8 mouse cellular contexts compared by ENCODE assay signal in genomic region chr8:83954749-83955105, GRCm38 (mm10). TPM values are rescaled to one million over a fixed set of nuclear protein-coding genes. Genes with fewer than 3 reads are reported as not detected.
DNase-seq lines count a peak whose midpoint lies in the region; ATAC-seq and TF ChIP-seq lines count a peak whose summit lies in the region.

No protein-coding gene starts in this region.

- H3K27ac ChIP-seq in gastrocnemius, adult 2 months: peak overlapping the region; percentile 89
- H3K27ac ChIP-seq in thymus, adult 2 months (ENCODE audit: control insufficient read depth, insufficient read depth, low read length): no peak overlapping the region
- H3K27ac ChIP-seq in liver, embryonic 14.5 days: no peak overlapping the region

- 2% methylated on average over 14 of the region's 14 CpGs for WGBS in thymus, adult 2 months
- WGBS in liver, embryonic 14.5 days (ENCODE audit: insufficient replicate concordance): 3% methylated on average over 14 of the region's 14 CpGs

- no peak for TF ChIP-seq EP300 in liver, embryonic 14.5 days (IDR thresholded peaks at IDR 0.05; ENCODE audit: low read depth)

- peak overlapping the region; percentile 98 for H3K4me2 ChIP-seq in liver, embryonic 14.5 days (ENCODE audit: low read depth)

- no peaks in the 10 kb centered on the region for H3K36me3 ChIP-seq in thymus, adult 2 months (ENCODE audit: control insufficient read depth, insufficient read depth, low read length)
- H3K36me3 ChIP-seq in liver, embryonic 14.5 days (replicated peaks; ENCODE audit: control insufficient read depth, insufficient read depth, low read depth): peaks cover 5% of the 10 kb centered on the region

- TF ChIP-seq POLR2A in thymus, adult 2 months (IDR thresholded peaks at IDR 0.05; ENCODE audit: control insufficient read depth, extremely low read depth, insufficient read depth, low read length, poor library complexity): no peak

- peaks cover 13% of the 10 kb centered on the region for H3K4me1 ChIP-seq in thymus, adult 2 months (replicated peaks; ENCODE audit: control insufficient read depth, insufficient read depth, low read length)
- H3K4me1 ChIP-seq in liver, embryonic 14.5 days (replicated peaks; ENCODE audit: control insufficient read depth in 2 of 2, insufficient read depth in 2 of 2, low read length in 1 of 2): peaks cover 12% of the 10 kb centered on the region in 2 experiments

- peak overlapping the region; percentile 83 for H3K4me3 ChIP-seq in gastrocnemius, adult 2 months
- H3K4me3 ChIP-seq in thymus, adult 2 months (ENCODE audit: control insufficient read depth, insufficient read depth, low read length): peak overlapping the region; percentile 73
- peak overlapping the region; percentile 55 to 73 for H3K4me3 ChIP-seq in liver, embryonic 14.5 days (ENCODE audit: insufficient read depth in 1 of 2, low read depth in 2 of 2, low read length in 2 of 2)

- no peak for ATAC-seq in liver, embryonic 14.5 days (ENCODE audit: insufficient read depth)

- intact Hi-C loops in gastrocnemius, adult 2 months (cut with DNase I): loop anchor here (5.0 kb wide), 1 partner anchor 172 kb away; no protein-coding TSS in a partner anchor
- intact Hi-C loops in gastrocnemius, postnatal 36 days (cut with DNase I): loop anchor here (5.0 to 10.0 kb wide), 3 partner anchors 57 to 292 kb away; no protein-coding TSS in a partner anchor

- TF ChIP-seq CTCF in gastrocnemius, adult 2 months (IDR thresholded peaks at IDR 0.05): no peak
- no peak for TF ChIP-seq CTCF in thymus, adult 2 months (IDR thresholded peaks at IDR 0.05; ENCODE audit: borderline replicate concordance, control insufficient read depth, extremely low read depth, insufficient read depth, low read length, poor library complexity)
- no peak for TF ChIP-seq CTCF in liver, embryonic 14.5 days (IDR thresholded peaks at IDR 0.05; ENCODE audit: low read depth)

- DNase-seq in gastrocnemius, adult 2 months: no peak
- no peak for DNase-seq in gastrocnemius, postnatal 36 days
- no peak for DNase-seq in thymus, adult 2 months
- no peak for DNase-seq in thymus, postnatal 0 days (ENCODE audit: low spot score)
- no peak for DNase-seq in liver, embryonic 14.5 days (ENCODE audit: low read depth in 3 of 3, low spot score in 3 of 3)
- no peak for DNase-seq in urinary bladder, adult 2 months (ENCODE audit: low spot score)
- DNase-seq in layer of hippocampus, adult 18-20 months (ENCODE audit: low spot score in 2 of 2): no peak
- no peak for DNase-seq in frontal cortex, postnatal 14 days (ENCODE audit: low spot score in 2 of 2)

- H3K9me3 ChIP-seq in liver, embryonic 14.5 days (ENCODE audit: control insufficient read depth, low read length): no peaks in the 10 kb centered on the region

- H3K27me3 ChIP-seq in thymus, adult 2 months (ENCODE audit: control insufficient read depth, insufficient read depth, low read length): no peaks in the 10 kb centered on the region
- H3K27me3 ChIP-seq in liver, embryonic 14.5 days (ENCODE audit: control insufficient read depth, insufficient read depth, low read length): no peaks in the 10 kb centered on the region

- peak overlapping the region; percentile 9; the same call in 1 of the 2 replicates for H3K9ac ChIP-seq in liver, embryonic 14.5 days (replicated peaks)

RNA-seq across cellular contexts. Expression of gene Gm10644, which starts 0.3 kb away (rescaled TPM):
- under 1 TPM; 0.64 to 0.84 TPM for total RNA-seq in gastrocnemius, adult 2 months (2021)
- under 1 TPM; 0.27 to 0.56 TPM for total RNA-seq in gastrocnemius, postnatal 36 days (2021)
- polyA plus RNA-seq in thymus, adult 2 months (2012; rRNA removed): 0.75 and 1.1 TPM in 2 replicates
- polyA plus RNA-seq in thymus, postnatal 0 days (2015; fragmentation: Nextera tagmentation; extraction: Ambion mirVana): 0.10 and 0.18 TPM in 2 replicates
- polyA plus RNA-seq in liver, embryonic 14.5 days (2012; rRNA removed): 0.30 and 0.31 TPM in 2 replicates
- polyA plus RNA-seq in liver, embryonic 14.5 days (2014; fragmentation: Nextera tagmentation; extraction: Ambion mirVana): 0.09 and 0.30 TPM in 2 replicates
- 0.69 and 0.96 TPM in 2 replicates for polyA plus RNA-seq in urinary bladder, adult 2 months (2012; rRNA removed)
- total RNA-seq in layer of hippocampus, adult 18-20 months (2021): under 1 TPM; 0.68 to 0.72 TPM

RNA-seq across cellular contexts. Expression of gene Asf1b, which starts 0.6 kb away (rescaled TPM):
- total RNA-seq in gastrocnemius, adult 2 months (2021): under 1 TPM; 0.23 to 0.42 TPM
- under 1 TPM; 0.42 to 0.71 TPM for total RNA-seq in gastrocnemius, postnatal 36 days (2021)
- polyA plus RNA-seq in thymus, adult 2 months (2012; rRNA removed): 170 and 243 TPM in 2 replicates
- polyA plus RNA-seq in thymus, postnatal 0 days (2015; fragmentation: Nextera tagmentation; extraction: Ambion mirVana): 117 and 135 TPM in 2 replicates
- 92.7 and 98.5 TPM in 2 replicates for polyA plus RNA-seq in liver, embryonic 14.5 days (2012; rRNA removed)
- polyA plus RNA-seq in liver, embryonic 14.5 days (2014; fragmentation: Nextera tagmentation; extraction: Ambion mirVana): 130 and 138 TPM in 2 replicates
- 2.3 and 3.1 TPM in 2 replicates for polyA plus RNA-seq in urinary bladder, adult 2 months (2012; rRNA removed)
- total RNA-seq in layer of hippocampus, adult 18-20 months (2021): under 1 TPM; 0.36 to 0.47 TPM

RNA-seq across cellular contexts. Expression of gene Prkaca, which starts 18.1 kb away (rescaled TPM):
- total RNA-seq in gastrocnemius, adult 2 months (2021): 100 to 1,000 TPM; 137 to 165 TPM
- total RNA-seq in gastrocnemius, postnatal 36 days (2021): 100 to 1,000 TPM; 148 to 165 TPM
- polyA plus RNA-seq in thymus, adult 2 months (2012; rRNA removed): 57.8 and 59.0 TPM in 2 replicates
- 64.2 and 65.8 TPM in 2 replicates for polyA plus RNA-seq in thymus, postnatal 0 days (2015; fragmentation: Nextera tagmentation; extraction: Ambion mirVana)
- polyA plus RNA-seq in liver, embryonic 14.5 days (2012; rRNA removed): 19.9 and 24.8 TPM in 2 replicates
- polyA plus RNA-seq in liver, embryonic 14.5 days (2014; fragmentation: Nextera tagmentation; extraction: Ambion mirVana): 30.6 and 34.0 TPM in 2 replicates
- polyA plus RNA-seq in urinary bladder, adult 2 months (2012; rRNA removed): 74.4 and 81.2 TPM in 2 replicates
- total RNA-seq in layer of hippocampus, adult 18-20 months (2021): 100 to 1,000 TPM; 274 to 277 TPM

RNA-seq across cellular contexts. Expression of gene Samd1, which starts 42.7 kb away (rescaled TPM):
- total RNA-seq in gastrocnemius, adult 2 months (2021): 10 to 100 TPM; 15.1 to 19.8 TPM
- total RNA-seq in gastrocnemius, postnatal 36 days (2021): 10 to 100 TPM; 13.0 TPM
- polyA plus RNA-seq in thymus, adult 2 months (2012; rRNA removed): 153 and 190 TPM in 2 replicates
- 10.7 and 11.5 TPM in 2 replicates for polyA plus RNA-seq in thymus, postnatal 0 days (2015; fragmentation: Nextera tagmentation; extraction: Ambion mirVana)
- polyA plus RNA-seq in liver, embryonic 14.5 days (2012; rRNA removed): 32.5 and 34.5 TPM in 2 replicates
- 9.1 and 9.3 TPM in 2 replicates for polyA plus RNA-seq in liver, embryonic 14.5 days (2014; fragmentation: Nextera tagmentation; extraction: Ambion mirVana)
- polyA plus RNA-seq in urinary bladder, adult 2 months (2012; rRNA removed): 34.5 and 36.0 TPM in 2 replicates
- total RNA-seq in layer of hippocampus, adult 18-20 months (2021): 10 to 100 TPM; 42.1 to 44.4 TPM

RNA-seq across cellular contexts. Expression of gene 1700067K01Rik, which starts 46.6 kb away (rescaled TPM):
- total RNA-seq in gastrocnemius, adult 2 months (2021): under 1 TPM in 1 of 2 experiments, not detected in 1; 0.48 TPM
- total RNA-seq in gastrocnemius, postnatal 36 days (2021): under 1 TPM in 1 of 2 experiments, not detected in 1; 0.48 TPM
- polyA plus RNA-seq in thymus, adult 2 months (2012; rRNA removed): 1.1 and 1.2 TPM in 2 replicates
- polyA plus RNA-seq in thymus, postnatal 0 days (2015; fragmentation: Nextera tagmentation; extraction: Ambion mirVana): 0.86 and 1.1 TPM in 2 replicates
- 0.41 and 0.65 TPM in 2 replicates for polyA plus RNA-seq in liver, embryonic 14.5 days (2012; rRNA removed)
- 0.41 and 0.49 TPM in 2 replicates for polyA plus RNA-seq in liver, embryonic 14.5 days (2014; fragmentation: Nextera tagmentation; extraction: Ambion mirVana)
- 0.18 and 0.19 TPM in 2 replicates for polyA plus RNA-seq in urinary bladder, adult 2 months (2012; rRNA removed)
- under 1 TPM; 0.50 to 0.61 TPM for total RNA-seq in layer of hippocampus, adult 18-20 months (2021)

Comparison
In these comparisons a context has a peak if more than half of its experiments do, and no peak if none do; other contexts are left out.
1. RNA of gene Asf1b, which starts 0.6 kb away (polyA plus RNA-seq): 170 to 243 TPM in thymus, adult 2 months, 92.7 to 138 TPM in liver, embryonic 14.5 days and 117 to 135 TPM in thymus, postnatal 0 days; 2.3 to 3.1 TPM in urinary bladder, adult 2 months; every median in the first group is over 10 times any median in the second.
2. Peak in every context shown above with its lines, with median percentiles within 50 percentile points of each other: H3K4me3 ChIP-seq.